Mouse (Mus musculus) embryonic facial prominence, embryonic 14.5 days (tissue): ENCODE measurements around the gene Gpr45. TPM values are rescaled to one million over a fixed set of nuclear protein-coding genes. Genes with fewer than 3 reads are reported as not detected.
"Not testable (repeated sequence)": the region's sequence is repeated elsewhere in the genome, so short reads cannot be mapped to it uniquely, and the experiment has no call there.

ENCODE experiments used
- ATAC-seq: fragments of 200-750 bp; cut with Nextera tagmentation; 2 replicates; pipeline ENCODE4 v1.8.0; 2017; ENCODE audit warnings: low read depth, moderate number of reproducible peaks, moderate TSS enrichment
- DNase-seq: peaks from one replicate; pipeline ENCODE4 v3.0.0-alpha.2; 2015; ENCODE audit warnings: low spot score
- H3K27ac ChIP-seq: fragments of 300-500 bp; sonication (generic); replicated peaks from 2 replicates; pipeline ENCODE4 v1.5.1; 2014; ENCODE audit warnings: low read depth, mild to moderate bottlenecking, low read length, moderate library complexity
- H3K27me3 ChIP-seq: fragments of 300-500 bp; sonication (generic); replicated peaks from 2 replicates; pipeline ENCODE4 v1.6.1; 2014; ENCODE audit warnings: low read length; ENCODE audit not compliant: control insufficient read depth, insufficient read depth
- H3K36me3 ChIP-seq: fragments of 300-500 bp; sonication (generic); 2 replicates; pipeline ENCODE4 v1.6.1; 2014; ENCODE audit warnings: low read length, mixed read lengths; ENCODE audit not compliant: control insufficient read depth, insufficient read depth
- H3K4me1 ChIP-seq: fragments of 300-500 bp; sonication (generic); 2 replicates; pipeline ENCODE4 v1.6.1; 2014; ENCODE audit warnings: antibody characterized with exemption, low read length; ENCODE audit not compliant: control insufficient read depth, insufficient read depth
- H3K4me2 ChIP-seq: fragments of 300-500 bp; sonication (generic); 2 replicates; pipeline ENCODE4 v1.6.1; 2014; ENCODE audit warnings: low read depth, mild to moderate bottlenecking, low read length, moderate library complexity, mixed read lengths
- H3K4me3 ChIP-seq: fragments of 300-500 bp; sonication (generic); 2 replicates; pipeline ENCODE4 v1.5.1; 2014; ENCODE audit warnings: low read depth, mild to moderate bottlenecking, low read length
- H3K9ac ChIP-seq: fragments of 300-500 bp; sonication (generic); 2 replicates; pipeline ENCODE4 v1.6.1; 2014; ENCODE audit warnings: low read depth, mild to moderate bottlenecking, low read length, moderate library complexity, mixed read lengths
- H3K9me3 ChIP-seq: fragments of 300-500 bp; sonication (generic); 2 replicates; pipeline ENCODE4 v1.6.1; 2016; ENCODE audit warnings: low read length; ENCODE audit not compliant: control insufficient read depth
- WGBS: fragments of 180-500 bp; shearing (Covaris S2); extraction: QIAGEN DNeasy Blood & Tissue Kit; methylation state at CpG from one replicate; pipeline ENCODE4 v1.1.7; 2014; 5-methylcytosine and 5-hydroxymethylcytosine counted together
- polyA plus RNA-seq: library from polyadenylated mRNA; unstranded; fragments of >200 nt; fragmentation: Nextera tagmentation; extraction: Ambion mirVana; gene quantifications from 2 replicates; pipeline ENCODE4 v1.2.1, GENCODE M21; 2014

The Gpr45 gene
- polyA plus RNA-seq, 1 experiment from 2014 or later = 4.6 TPM

GRCm38 (mm10) chr1:43010461-43010860 lies 57.8 kb downstream of the Gpr45 start:
- no peak for ATAC-seq
- H3K9ac ChIP-seq = no peak overlapping the region
- H3K4me2 ChIP-seq = no peak overlapping the region
- H3K36me3 ChIP-seq = no peaks in the 10 kb centered on the region
- H3K4me1 ChIP-seq = no peaks in the 10 kb centered on the region
- no peaks in the 10 kb centered on the region for H3K9me3 ChIP-seq
- H3K4me3 ChIP-seq = no peak overlapping the region
- H3K27me3 ChIP-seq = no peaks in the 10 kb centered on the region
- WGBS = 39% methylated on average over 4 of the region's 4 CpGs
- no peak overlapping the region for H3K27ac ChIP-seq
- no peak for DNase-seq

GRCm38 (mm10) chr1:43015153-43015685 lies 62.5 kb downstream of the Gpr45 start:
- not testable (repeated sequence) for ATAC-seq, H3K27me3 ChIP-seq, DNase-seq, H3K27ac ChIP-seq, H3K4me1 ChIP-seq, H3K9me3 ChIP-seq, H3K4me2 ChIP-seq, H3K36me3 ChIP-seq, H3K4me3 ChIP-seq, H3K9ac ChIP-seq
- WGBS = 81% methylated on average over 4 of the region's 7 CpGs

- H3K4me1 ChIP-seq = no peaks in the 10 kb centered on the region
- ATAC-seq = no peak
- no peak overlapping the region for H3K4me2 ChIP-seq
- H3K27ac ChIP-seq = no peak overlapping the region
- WGBS = 91% methylated on average over 7 of the region's 7 CpGs
- no peak overlapping the region for H3K4me3 ChIP-seq
- DNase-seq = no peak
- no peaks in the 10 kb centered on the region for H3K36me3 ChIP-seq
- no peak overlapping the region for H3K9ac ChIP-seq
- H3K9me3 ChIP-seq = no peaks in the 10 kb centered on the region
- no peaks in the 10 kb centered on the region for H3K27me3 ChIP-seq
Observed at GRCm38 (mm10) chr1:43036014-43036413, 83.3 kb downstream of the Gpr45 start.

DNA sequence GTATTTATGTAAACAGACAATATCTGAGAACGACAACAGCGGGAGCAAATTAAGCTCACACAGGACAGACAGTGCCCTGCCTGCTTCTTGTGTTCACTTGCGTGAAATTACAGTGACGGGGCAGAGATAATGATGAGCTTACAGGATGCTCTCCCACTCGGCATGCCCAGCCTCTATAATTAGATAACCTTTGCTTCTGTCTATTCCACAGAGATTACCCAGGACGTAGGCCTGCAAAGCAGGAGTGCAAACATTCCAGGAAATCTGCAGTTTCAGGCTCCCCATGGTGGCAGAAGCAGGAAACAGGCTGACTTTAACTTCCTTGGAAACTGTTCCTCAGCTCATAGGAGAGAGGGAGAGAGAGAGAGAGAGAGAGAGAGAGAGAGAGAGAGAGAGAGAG lies 89.6 kb downstream of the Gpr45 start:
- no peak overlapping the region for H3K4me3 ChIP-seq
- ATAC-seq (no peak), DNase-seq (peak; percentile 12)
- H3K9ac ChIP-seq = no peak overlapping the region
- H3K27ac ChIP-seq = no peak overlapping the region
- no peak overlapping the region for H3K4me2 ChIP-seq
- no peaks in the 10 kb centered on the region for H3K36me3 ChIP-seq
- no peaks in the 10 kb centered on the region for H3K9me3 ChIP-seq
- no peaks in the 10 kb centered on the region for H3K4me1 ChIP-seq
- 48% methylated on average over 6 of the region's 6 CpGs for WGBS
- no peaks in the 10 kb centered on the region for H3K27me3 ChIP-seq

GRCm38 (mm10) chr1:43045204-43045982 lies 92.7 kb downstream of the Gpr45 start:
- no peak overlapping the region for H3K9ac ChIP-seq
- DNase-seq (no peak), ATAC-seq (no peak)
- H3K9me3 ChIP-seq = no peaks in the 10 kb centered on the region
- no peak overlapping the region for H3K4me3 ChIP-seq
- H3K36me3 ChIP-seq = peaks cover 20% of the 10 kb centered on the region; the same call in 1 of the 2 replicates
- WGBS = 61% methylated on average over 14 of the region's 14 CpGs
- no peak overlapping the region for H3K27ac ChIP-seq
- H3K4me1 ChIP-seq = no peaks in the 10 kb centered on the region
- H3K27me3 ChIP-seq = no peaks in the 10 kb centered on the region
- no peak overlapping the region for H3K4me2 ChIP-seq

- Histone ChIP-seq H3K4me2 (no peak overlapping the region), H3K9ac (no peak overlapping the region), H3K27me3 (no peaks in the 10 kb centered on the region), H3K4me3 (no peak overlapping the region), H3K4me1 (no peaks in the 10 kb centered on the region), H3K9me3 (no peaks in the 10 kb centered on the region), H3K36me3 (peaks cover 36% of the 10 kb centered on the region), H3K27ac (no peak overlapping the region)
- 79% methylated on average over 2 of the region's 2 CpGs for WGBS
- ATAC-seq (no peak), DNase-seq (no peak)
Observed at GRCm38 (mm10) chr1:43046990-43047389, 94.3 kb downstream of the Gpr45 start.

DNA sequence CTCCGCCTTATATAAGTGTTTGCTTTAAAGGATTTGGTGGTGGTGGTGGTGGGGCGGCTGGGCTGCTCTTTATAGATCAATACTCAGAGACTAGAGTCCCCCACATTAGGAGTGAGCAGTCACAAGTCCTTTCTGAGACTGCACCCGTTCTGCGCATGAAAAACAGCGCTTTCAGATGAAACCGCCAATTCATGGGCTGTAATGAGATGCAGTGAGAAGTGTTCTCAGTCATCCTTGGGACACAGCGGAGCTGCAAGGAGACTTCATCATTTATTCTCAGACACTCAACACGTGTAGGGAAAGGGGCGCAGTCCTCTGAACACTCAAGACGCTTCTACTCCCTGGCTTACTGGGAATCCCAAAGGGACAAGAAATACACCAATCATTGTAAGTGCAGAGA lies 95.1 kb downstream of the Gpr45 start:
- Histone ChIP-seq H3K9me3 (no peaks in the 10 kb centered on the region), H3K4me3 (no peak overlapping the region), H3K36me3 (peaks cover 40% of the 10 kb centered on the region), H3K4me2 (no peak overlapping the region), H3K27me3 (no peaks in the 10 kb centered on the region), H3K9ac (no peak overlapping the region), H3K4me1 (no peaks in the 10 kb centered on the region), H3K27ac (no peak overlapping the region)
- DNase-seq (no peak), ATAC-seq (no peak)
- 87% methylated on average over 10 of the region's 10 CpGs for WGBS

DNA sequence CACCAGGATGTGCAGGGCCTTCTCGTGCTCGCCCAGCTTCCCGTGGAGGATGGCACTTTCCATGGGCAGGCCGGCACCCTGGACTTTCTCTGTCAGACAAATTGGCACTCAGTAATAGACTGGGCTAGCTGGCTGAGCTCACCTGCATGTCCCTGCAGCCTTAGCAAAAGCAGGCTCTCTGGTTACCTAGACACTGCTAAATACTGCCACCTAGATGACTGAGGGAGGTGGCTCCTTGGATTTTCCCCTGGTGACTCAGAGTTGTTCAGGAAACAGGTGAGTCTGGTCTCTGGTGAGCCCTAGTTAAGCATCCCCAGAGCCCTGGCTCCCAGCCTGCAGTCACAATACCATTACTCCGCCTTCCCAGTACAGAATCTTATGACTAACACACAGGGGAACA lies 99.2 kb downstream of the Gpr45 start:
- Histone ChIP-seq H3K9ac (no peak overlapping the region), H3K27ac (no peak overlapping the region), H3K4me1 (no peaks in the 10 kb centered on the region), H3K4me2 (no peak overlapping the region), H3K27me3 (no peaks in the 10 kb centered on the region), H3K4me3 (no peak overlapping the region), H3K9me3 (no peaks in the 10 kb centered on the region), H3K36me3 (peaks cover 71% of the 10 kb centered on the region)
- DNase-seq = peak; percentile 34
- 86% methylated on average over 5 of the region's 5 CpGs for WGBS
- peak; percentile 47; the same call in 1 of the 2 replicates for ATAC-seq
